Mouse (Mus musculus): ENCODE results near the gene Sh3bgrl2.
"Not testable (repeated sequence)": the region's sequence is repeated elsewhere in the genome, so short reads cannot be mapped to it uniquely, and the experiment has no call there.

Sh3bgrl2 gene

GRCm38 (mm10) chr9:83547830-83548689 lies at the start of gene Sh3bgrl2:
Gene Sh3bgrl2 (plus strand): TSS chr9:83548327.
- DNase-seq (ENCODE audit: low read depth in 1 of 2, low spot score in 2 of 2): no peak

GRCm38 (mm10) chr9:83519081-83519480 lies 29.0 kb upstream of the Sh3bgrl2 start:
- not testable (repeated sequence) for DNase-seq (ENCODE audit: low read depth in 1 of 2, low spot score in 2 of 2)

GRCm38 (mm10) chr9:83519510-83520155 lies 28.5 kb upstream of the Sh3bgrl2 start:
- DNase-seq (ENCODE audit: low read depth in 1 of 2, low spot score in 2 of 2): no peak

GRCm38 (mm10) chr9:83527341-83528060 lies 20.6 kb upstream of the Sh3bgrl2 start:
- DNase-seq (ENCODE audit: low read depth in 1 of 2, low spot score in 2 of 2): no peak

- no peak for DNase-seq (ENCODE audit: low read depth in 1 of 2, low spot score in 2 of 2)
Observed at GRCm38 (mm10) chr9:83533044-83533769, 14.9 kb upstream of the Sh3bgrl2 start.

GRCm38 (mm10) chr9:83536959-83537358 lies 11.2 kb upstream of the Sh3bgrl2 start:
- DNase-seq (ENCODE audit: low read depth in 1 of 2, low spot score in 2 of 2): no peak

GRCm38 (mm10) chr9:83537510-83537909 lies 10.6 kb upstream of the Sh3bgrl2 start:
- no peak for DNase-seq (ENCODE audit: low read depth in 1 of 2, low spot score in 2 of 2)

GRCm38 (mm10) chr9:83537921-83538536 lies 10.1 kb upstream of the Sh3bgrl2 start:
- no peak for DNase-seq (ENCODE audit: low read depth in 1 of 2, low spot score in 2 of 2)

GRCm38 (mm10) chr9:83539809-83540491 lies 8.2 kb upstream of the Sh3bgrl2 start:
- DNase-seq (ENCODE audit: low read depth in 1 of 2, low spot score in 2 of 2): no peak

GRCm38 (mm10) chr9:83540492-83540857 lies 7.7 kb upstream of the Sh3bgrl2 start:
- DNase-seq (ENCODE audit: low read depth in 1 of 2, low spot score in 2 of 2): no peak

GRCm38 (mm10) chr9:83540975-83541374 lies 7.2 kb upstream of the Sh3bgrl2 start:
- no peak for DNase-seq (ENCODE audit: low read depth in 1 of 2, low spot score in 2 of 2)

- DNase-seq (ENCODE audit: low read depth in 1 of 2, low spot score in 2 of 2): no peak
Observed at GRCm38 (mm10) chr9:83545240-83545639, 2.9 kb upstream of the Sh3bgrl2 start.

GRCm38 (mm10) chr9:83546316-83546715 lies 1.8 kb upstream of the Sh3bgrl2 start:
- no peak for DNase-seq (ENCODE audit: low read depth in 1 of 2, low spot score in 2 of 2)

GRCm38 (mm10) chr9:83547229-83547628 lies 898 bp upstream of the Sh3bgrl2 start:
- DNase-seq (ENCODE audit: low read depth in 1 of 2, low spot score in 2 of 2): no peak

GRCm38 (mm10) chr9:83549866-83550265 lies 1.7 kb downstream of the Sh3bgrl2 start:
- no peak for DNase-seq (ENCODE audit: low read depth in 1 of 2, low spot score in 2 of 2)

- DNase-seq (ENCODE audit: low read depth in 1 of 2, low spot score in 2 of 2): no peak
Observed at GRCm38 (mm10) chr9:83551116-83551515, 3.0 kb downstream of the Sh3bgrl2 start.

- no peak for DNase-seq (ENCODE audit: low read depth in 1 of 2, low spot score in 2 of 2)
Observed at GRCm38 (mm10) chr9:83551632-83552031, 3.5 kb downstream of the Sh3bgrl2 start.

- DNase-seq (ENCODE audit: low read depth in 1 of 2, low spot score in 2 of 2): no peak
Observed at GRCm38 (mm10) chr9:83555580-83555979, 7.5 kb downstream of the Sh3bgrl2 start.

GRCm38 (mm10) chr9:83556236-83556635 lies 8.1 kb downstream of the Sh3bgrl2 start:
- DNase-seq (ENCODE audit: low read depth in 1 of 2, low spot score in 2 of 2): no peak
